Mouse (Mus musculus): ENCODE measurements at regions not wholly inside any gene's neighbourhood (a gene's known extent, or its start where the extent isn't known, plus 50 kb on each side); places are given as distances from the start of the nearest gene placed in this dataset.

DNA sequence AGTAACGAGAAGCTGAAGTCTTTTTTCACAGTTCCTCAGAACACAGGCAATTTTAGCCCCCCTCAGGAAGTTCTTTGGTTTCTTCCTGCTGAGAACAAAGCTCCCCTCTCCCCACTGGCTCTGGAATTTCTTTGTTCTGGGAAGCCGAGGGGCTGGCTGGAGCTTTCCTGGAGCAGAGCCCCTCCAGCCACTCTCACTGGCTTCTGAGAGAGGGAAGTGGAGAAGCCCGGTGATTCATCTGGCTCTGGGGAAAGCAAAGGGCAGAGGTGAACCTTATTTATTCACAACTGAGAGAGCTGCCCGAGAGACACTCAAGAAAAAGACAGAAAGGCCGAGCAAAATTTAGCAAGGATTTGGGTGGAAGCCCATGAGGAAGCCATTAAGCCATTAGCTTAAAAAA is 63.9 kb downstream of the Ddx3x start:
- DNase-seq (ENCODE audit: low read depth, low spot score) = no peak
- H3K36me3 ChIP-seq (ENCODE audit: control insufficient read depth in 1 of 2, insufficient read depth in 2 of 2, low read length in 2 of 2) = peaks cover 0 to 11% of the 10 kb centered on the region in 2 experiments; a peak in 2 of 4 replicates
- no peaks in the 10 kb centered on the region for H3K9me3 ChIP-seq (replicated peaks; ENCODE audit: insufficient read depth, low read length)
- no peak for TF ChIP-seq ZKSCAN1 (IDR thresholded peaks at IDR 0.05; ENCODE audit: low read depth, low read length)
- no peak for TF ChIP-seq MAFK (IDR thresholded peaks at IDR 0.05; ENCODE audit: borderline replicate concordance, low read depth, low read length)
- TF ChIP-seq KAT2A (conservative IDR thresholded peaks at IDR 0.05; ENCODE audit: low read depth, low read length) = no peak
- TF ChIP-seq TCF12 (IDR thresholded peaks at IDR 0.05; ENCODE audit: low read depth, low read length) = no peak
- TF ChIP-seq NRF1 (IDR thresholded peaks at IDR 0.05; ENCODE audit: insufficient read depth, low read depth, low read length, poor library complexity, severe bottlenecking) = no peak
- no peak for TF ChIP-seq MAZ (IDR thresholded peaks at IDR 0.05; ENCODE audit: low read depth, low read length)
- TF ChIP-seq E2F4 (IDR thresholded peaks at IDR 0.05; ENCODE audit: borderline replicate concordance, low read depth, low read length) = no peak
- no peak for TF ChIP-seq ZNF384 (IDR thresholded peaks at IDR 0.05; ENCODE audit: low read depth, low read length)
- TF ChIP-seq MEF2A (IDR thresholded peaks at IDR 0.05; ENCODE audit: extremely low read depth, insufficient replicate concordance, low read depth, low read length, poor library complexity, severe bottlenecking) = no peak
- TF ChIP-seq HCFC1 (IDR thresholded peaks at IDR 0.05; ENCODE audit: low read depth, low read length) = no peak
- no peak for TF ChIP-seq POLR2AphosphoS2 (IDR thresholded peaks at IDR 0.05; ENCODE audit: low read length)
- no peak for TF ChIP-seq MYB (IDR thresholded peaks at IDR 0.05; ENCODE audit: low read depth, low read length)
- TF ChIP-seq EP300 (IDR thresholded peaks at IDR 0.05; ENCODE audit: low read depth in 1 of 2, low read length in 2 of 2) = no peak
- TF ChIP-seq JUND (IDR thresholded peaks at IDR 0.05; ENCODE audit: low read depth, low read length) = no peak
- TF ChIP-seq CHD1 (IDR thresholded peaks at IDR 0.05; ENCODE audit: low read depth, low read length) = no peak
- no peak for TF ChIP-seq ETS1 (IDR thresholded peaks at IDR 0.05; ENCODE audit: low read depth, low read length)
- no peak for TF ChIP-seq UBTF (IDR thresholded peaks at IDR 0.05; ENCODE audit: borderline replicate concordance, insufficient read depth, low read depth, low read length)
- no peak for TF ChIP-seq TBP (IDR thresholded peaks at IDR 0.05; ENCODE audit: low read depth, low read length)
- TF ChIP-seq RAD21 (IDR thresholded peaks at IDR 0.05; ENCODE audit: low read depth, low read length) = no peak
- H3K4me3 ChIP-seq (ENCODE audit: control insufficient read depth in 1 of 2, insufficient read depth in 1 of 2, low read depth in 2 of 2, low read length in 2 of 2) = no peak overlapping the region
- H3K9ac ChIP-seq (ENCODE audit: control insufficient read depth, low read depth, low read length, poor library complexity, severe bottlenecking) = no peak overlapping the region
- H3K27ac ChIP-seq (ENCODE audit: control insufficient read depth, low read depth, low read length) = no peak overlapping the region
- no peaks in the 10 kb centered on the region; the same call in 1 of the 2 replicates for H3K79me2 ChIP-seq (ENCODE audit: control insufficient read depth, insufficient read depth, low read length, poor library complexity)
- H3K27me3 ChIP-seq (ENCODE audit: control insufficient read depth in 1 of 2, insufficient read depth in 2 of 2, low read length in 2 of 2) = no peaks in the 10 kb centered on the region
- peaks cover 1 to 16% of the 10 kb centered on the region in 2 experiments; a peak in 3 of 4 replicates for H3K4me1 ChIP-seq (ENCODE audit: control insufficient read depth in 1 of 2, insufficient read depth in 2 of 2, low read length in 2 of 2)

DNA sequence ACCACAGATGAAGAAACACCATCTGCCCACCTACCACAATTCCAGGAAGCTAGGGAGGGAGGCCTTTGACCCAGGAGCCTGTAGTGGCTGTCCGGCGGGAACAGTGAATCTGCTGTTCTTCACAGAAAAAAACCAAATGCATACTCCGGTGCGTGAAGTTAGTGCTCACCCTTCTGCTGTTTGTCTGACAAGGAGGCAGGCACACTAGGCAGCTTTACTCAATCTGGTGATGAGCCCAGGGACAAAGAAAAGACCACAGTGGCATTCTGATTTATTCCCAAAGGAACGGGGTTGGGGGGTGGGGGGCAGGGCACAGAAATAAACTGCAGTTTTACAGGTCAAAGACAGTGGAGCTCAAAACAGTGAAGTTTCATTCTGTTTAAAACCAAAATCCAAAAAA is 64.4 kb downstream of the Ddx3x start:
- DNase-seq (ENCODE audit: low read depth, low spot score) = no peak

More for the DNA sequence above, 64.4 kb downstream of the Ddx3x start:
- 0 out of 2 replicates have a peak, but pooled peaks have one; percentile 12 for TF ChIP-seq ZNF384 (IDR thresholded peaks at IDR 0.05; ENCODE audit: low read depth, low read length)
- TF ChIP-seq MXI1 (IDR thresholded peaks at IDR 0.05; ENCODE audit: low read depth, low read length) = no peak
- H3K36me3 ChIP-seq (ENCODE audit: control insufficient read depth in 1 of 2, insufficient read depth in 2 of 2, low read length in 2 of 2) = peaks cover 0 to 11% of the 10 kb centered on the region in 2 experiments; a peak in 2 of 4 replicates
- no peak overlapping the region for H3K27ac ChIP-seq (ENCODE audit: control insufficient read depth, low read depth, low read length)
- H3K4me3 ChIP-seq (ENCODE audit: control insufficient read depth in 1 of 2, insufficient read depth in 1 of 2, low read depth in 2 of 2, low read length in 2 of 2) = no peak overlapping the region
- no peaks in the 10 kb centered on the region; the same call in 1 of the 2 replicates for H3K79me2 ChIP-seq (ENCODE audit: control insufficient read depth, insufficient read depth, low read length, poor library complexity)
- peaks cover 1 to 16% of the 10 kb centered on the region in 2 experiments; a peak in 3 of 4 replicates for H3K4me1 ChIP-seq (ENCODE audit: control insufficient read depth in 1 of 2, insufficient read depth in 2 of 2, low read length in 2 of 2)
- no peaks in the 10 kb centered on the region for H3K9me3 ChIP-seq (replicated peaks; ENCODE audit: insufficient read depth, low read length)
- no peaks in the 10 kb centered on the region for H3K27me3 ChIP-seq (ENCODE audit: control insufficient read depth in 1 of 2, insufficient read depth in 2 of 2, low read length in 2 of 2)
- no peak overlapping the region for H3K9ac ChIP-seq (ENCODE audit: control insufficient read depth, low read depth, low read length, poor library complexity, severe bottlenecking)

All from MEL (cell line).